Mouse (Mus musculus): ENCODE results near the gene Map3k14. TPM values are rescaled to one million over a fixed set of nuclear protein-coding genes. Genes with fewer than 3 reads are reported as not detected.

Map3k14 gene
- total RNA-seq, 2 experiments from 2014 or later = 3.2 to 4.3 TPM

GRCm38 (mm10) chr11:103174411-103174832, 92.8 kb downstream of the Map3k14 start:
- DNase-seq = no peak

DNA sequence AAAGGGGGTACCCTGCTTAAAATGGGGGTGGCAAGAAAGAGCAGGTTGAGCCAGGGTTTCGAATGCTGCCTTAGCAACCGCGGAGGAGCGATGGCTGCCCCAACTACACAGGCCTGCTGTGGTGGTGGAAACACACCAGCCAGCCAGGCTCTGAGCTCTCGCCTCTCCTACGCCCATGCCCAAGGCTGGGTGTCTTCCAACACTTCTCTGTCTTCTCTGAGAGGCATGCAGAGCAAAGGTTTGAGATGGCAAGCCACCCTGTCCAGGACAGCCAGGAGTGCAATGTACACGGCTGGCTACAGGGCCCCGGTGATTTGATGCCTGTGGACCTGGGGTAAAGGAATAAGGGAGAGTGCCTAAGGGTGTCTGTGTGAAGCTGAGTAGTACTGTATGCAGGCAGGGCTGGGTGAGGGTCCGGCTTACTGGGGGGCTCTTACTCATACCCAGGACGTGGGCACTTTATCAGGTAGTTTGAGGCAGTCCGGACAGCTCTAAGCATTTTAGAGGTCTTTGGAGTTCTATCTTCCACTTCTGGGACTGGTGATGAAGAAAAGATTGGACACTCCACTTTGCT, 93.4 kb downstream of the Map3k14 start:
- no peak for DNase-seq

DNA sequence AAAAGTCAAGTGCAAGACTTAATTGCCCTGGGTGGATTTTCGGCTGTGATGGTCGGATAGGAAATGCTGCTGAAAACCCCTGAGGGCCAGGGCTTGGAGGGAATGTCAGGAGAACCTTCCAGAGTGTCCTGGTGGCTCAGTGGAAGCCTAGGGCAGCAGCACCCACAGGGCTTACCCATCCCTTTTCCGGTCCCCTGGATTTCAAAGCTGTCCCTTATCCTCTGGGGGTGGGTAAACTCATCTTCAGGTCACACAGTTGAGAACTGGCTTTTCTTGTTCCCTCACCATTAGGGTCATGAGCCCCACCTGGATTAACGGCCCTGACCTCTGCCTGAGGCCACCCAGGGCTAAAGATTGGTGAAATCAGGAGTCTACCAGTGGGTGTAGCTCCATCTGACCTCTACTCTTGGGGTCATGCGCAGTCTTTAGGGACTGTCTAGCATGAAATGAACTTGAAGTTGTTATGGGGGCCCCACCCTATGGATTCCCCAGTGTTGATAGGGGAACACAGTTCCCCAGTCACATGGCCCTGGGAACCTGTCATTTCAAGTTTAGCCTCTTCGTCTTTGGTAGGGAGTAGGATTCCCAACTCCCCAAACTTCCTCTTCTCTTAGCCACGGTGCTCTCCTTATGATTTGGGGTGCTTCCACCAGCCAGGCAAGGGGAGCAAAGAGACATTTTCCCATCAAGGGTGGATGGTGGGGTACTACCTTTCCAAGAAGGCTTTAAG, 94.1 kb downstream of the Map3k14 start:
- no peak for DNase-seq

DNA sequence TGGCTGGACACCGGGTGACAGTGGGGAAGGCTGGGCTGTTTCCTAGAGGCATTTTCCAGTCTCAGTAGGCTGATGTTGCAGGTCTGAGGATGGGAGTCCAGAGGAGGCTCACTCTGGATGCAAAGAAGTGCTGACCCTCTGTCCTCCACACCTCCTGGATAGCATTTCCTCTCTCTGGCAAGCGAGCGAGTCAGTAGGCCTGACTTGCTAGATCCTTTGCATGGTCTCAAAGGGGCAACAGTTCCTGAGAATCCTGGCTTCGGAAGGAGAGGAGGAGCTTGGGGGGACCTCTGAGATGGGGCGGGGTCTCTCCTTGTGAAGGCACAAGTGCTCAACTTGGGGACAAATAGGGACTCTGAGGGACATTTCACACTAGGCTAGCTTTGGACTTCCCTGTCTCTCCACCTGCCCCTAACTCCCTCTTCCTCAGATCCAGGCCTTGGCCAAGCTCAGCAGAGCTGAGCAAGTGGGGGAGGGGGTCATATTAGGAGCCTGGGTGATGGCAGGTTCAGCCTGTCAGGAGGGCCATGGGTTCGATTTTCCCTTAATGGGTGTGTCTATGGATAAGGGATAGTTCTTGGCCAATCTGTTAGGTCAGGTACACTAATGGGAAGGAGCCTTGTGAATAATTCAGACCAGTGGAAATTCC, 94.8 kb downstream of the Map3k14 start:
- no peak for DNase-seq

- DNase-seq = no peak
These were observed 95.4 kb downstream of the Map3k14 start for GRCm38 (mm10) chr11:103171703-103172391.

- no peak for DNase-seq
These were observed 96.0 kb downstream of the Map3k14 start for GRCm38 (mm10) chr11:103171286-103171620.

DNA sequence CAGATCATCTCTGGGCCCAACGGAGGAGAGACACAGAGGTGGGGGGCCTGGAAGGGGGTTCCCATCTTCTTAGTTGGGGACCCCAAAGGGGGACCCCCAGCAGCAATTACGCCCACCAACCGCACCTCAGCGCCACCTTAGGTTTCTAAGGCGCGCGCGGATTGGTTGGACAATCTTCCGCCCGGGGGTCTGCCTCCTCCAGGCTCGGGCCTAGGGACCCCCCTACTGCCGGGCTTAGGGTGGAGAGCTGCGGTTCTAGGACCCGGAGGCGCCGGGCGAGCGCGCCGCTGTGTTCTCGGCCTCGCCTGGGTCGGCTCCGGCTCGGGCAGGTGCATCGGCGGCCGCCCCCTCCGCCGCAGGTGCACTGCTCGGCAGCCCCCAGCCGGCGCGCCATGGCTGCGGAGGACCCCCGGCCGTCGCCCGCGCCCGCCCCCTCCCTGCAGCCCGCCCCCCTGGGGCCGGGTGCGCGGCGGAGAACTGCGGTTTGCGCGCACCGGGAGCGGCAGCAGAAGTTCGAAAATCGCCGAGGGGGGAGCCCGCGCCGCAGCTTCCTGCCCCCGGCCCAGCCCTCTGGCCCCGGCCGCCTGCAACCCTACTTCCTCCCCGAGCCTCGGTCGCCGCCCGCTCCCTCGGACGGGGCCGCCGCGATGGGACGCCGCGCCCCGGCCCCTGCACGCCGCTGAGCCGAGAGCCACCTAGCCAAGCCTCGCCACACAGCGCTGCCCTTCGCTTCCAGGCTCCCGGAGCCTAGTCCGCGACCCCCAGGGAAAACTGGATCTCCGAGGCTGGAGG, 96.6 kb downstream of the Map3k14 start, which contains the start of gene Fmnl1:
Gene Fmnl1, plus strand, starts transcription at position 614 of the 792 bp plus-strand sequence.
- DNase-seq = peak in 1 of 2 experiments; percentile 52

- DNase-seq = no peak
These were observed 97.2 kb downstream of the Map3k14 start for GRCm38 (mm10) chr11:103170111-103170493.

Other genes with a start within 250 kb of the Map3k14 start
- 100 to 1,000 TPM; 165 to 167 TPM for gene Nmt1, start 239.3 kb downstream of the Map3k14 start, total RNA-seq (2021)
- gene Dcakd, start 239.1 kb downstream of the Map3k14 start, total RNA-seq (2021) = 10 to 100 TPM; 88.9 to 96.1 TPM
- 1 to 10 TPM; 9.5 TPM for gene Plcd3, start 165.8 kb downstream of the Map3k14 start, total RNA-seq (2021)
- 10 to 100 TPM; 76.4 to 86.1 TPM for gene Acbd4, start 165.8 kb downstream of the Map3k14 start, total RNA-seq (2021)
- gene Hexim1, start 151.2 kb downstream of the Map3k14 start, total RNA-seq (2021) = 10 to 100 TPM; 52.7 to 56.1 TPM
- gene Hexim2, start 135.0 kb downstream of the Map3k14 start, total RNA-seq (2021) = 10 to 100 TPM; 14.8 to 14.9 TPM
- gene Fmnl1, start 96.4 kb downstream of the Map3k14 start, total RNA-seq (2021) = 100 to 1,000 TPM; 136 to 154 TPM
- gene 1700023F06Rik, start 58.9 kb downstream of the Map3k14 start, total RNA-seq (2021) = 1 to 10 TPM; 1.5 to 2.3 TPM
- gene Spata32, start 49.0 kb downstream of the Map3k14 start, total RNA-seq (2021) = 1 to 10 TPM in 1 of 2 experiments, under 1 TPM in 1; 0.72 to 1.6 TPM
- gene Arhgap27, start 96.2 kb upstream of the Map3k14 start, total RNA-seq (2021) = 1 to 10 TPM; 7.9 to 9.6 TPM
- 10 to 100 TPM; 18.8 to 20.6 TPM for gene Plekhm1, start 145.2 kb upstream of the Map3k14 start, total RNA-seq (2021)
- gene Lrrc37a, start 237.1 kb upstream of the Map3k14 start, total RNA-seq (2021) = not detected